Mouse (Mus musculus) kidney, postnatal 25 days (tissue): Measurements from ENCODE around the gene Arsb.

Experiments
- DNase-seq, 2 experiments: peaks; one replicate each; pipeline ENCODE4 v3.0.0; 2021; ENCODE audit warnings: mixed read lengths in 2 of 2

Arsb gene

DNA sequence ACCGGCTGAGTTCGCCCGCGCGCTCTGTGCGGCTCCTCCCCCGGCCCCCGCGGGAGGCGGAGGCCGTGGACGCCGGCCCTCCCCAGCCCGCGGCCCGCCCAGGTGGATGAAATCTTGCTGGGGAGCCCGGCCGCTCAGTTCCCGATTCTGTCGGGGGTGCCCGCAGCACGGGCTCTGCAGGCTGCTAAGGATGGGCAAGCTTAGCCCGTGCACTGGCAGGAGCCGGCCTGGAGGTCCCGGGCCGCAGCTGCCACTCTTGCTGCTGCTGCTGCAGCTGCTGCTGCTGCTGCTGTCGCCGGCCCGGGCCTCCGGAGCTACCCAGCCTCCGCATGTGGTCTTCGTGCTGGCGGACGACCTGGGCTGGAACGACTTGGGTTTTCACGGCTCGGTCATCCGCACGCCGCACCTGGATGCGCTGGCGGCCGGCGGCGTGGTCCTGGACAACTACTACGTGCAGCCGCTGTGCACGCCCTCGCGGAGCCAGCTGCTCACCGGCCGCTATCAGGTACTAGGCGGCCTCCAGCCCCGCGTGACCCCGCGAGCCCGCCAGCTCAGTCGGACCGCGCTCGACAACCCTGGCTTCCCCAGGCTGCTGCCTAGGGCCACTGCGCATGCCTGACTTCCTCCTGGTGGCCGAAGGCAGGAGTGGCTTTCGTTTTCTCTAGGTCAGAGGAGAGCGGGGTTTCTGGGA is at the start of gene Arsb:
Gene Arsb (plus strand): TSS at position 43 of the 691 bp plus-strand sequence.
- DNase-seq, result peak; percentile 90 to 95

DNA sequence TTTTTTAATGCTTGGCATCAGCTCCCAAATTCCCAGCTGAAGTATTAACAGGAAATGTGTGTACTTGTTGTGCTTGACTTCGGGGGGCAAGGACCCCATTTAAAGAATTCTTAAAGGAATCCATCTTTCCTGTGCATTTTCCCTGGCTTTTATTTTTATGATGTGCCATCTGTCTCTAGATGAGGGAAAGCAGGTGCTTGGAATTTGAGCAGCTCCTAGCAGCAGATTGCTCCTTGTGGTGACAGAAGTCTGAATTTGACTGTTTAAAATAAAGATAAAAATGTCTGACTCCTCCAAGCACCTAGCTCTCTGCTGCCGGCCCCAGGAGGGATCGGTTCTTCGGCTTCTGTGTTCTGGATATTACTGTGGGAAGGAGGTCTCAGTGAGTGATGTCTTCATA is 49.5 kb upstream of the Arsb start:
- DNase-seq, result no peak

DNA sequence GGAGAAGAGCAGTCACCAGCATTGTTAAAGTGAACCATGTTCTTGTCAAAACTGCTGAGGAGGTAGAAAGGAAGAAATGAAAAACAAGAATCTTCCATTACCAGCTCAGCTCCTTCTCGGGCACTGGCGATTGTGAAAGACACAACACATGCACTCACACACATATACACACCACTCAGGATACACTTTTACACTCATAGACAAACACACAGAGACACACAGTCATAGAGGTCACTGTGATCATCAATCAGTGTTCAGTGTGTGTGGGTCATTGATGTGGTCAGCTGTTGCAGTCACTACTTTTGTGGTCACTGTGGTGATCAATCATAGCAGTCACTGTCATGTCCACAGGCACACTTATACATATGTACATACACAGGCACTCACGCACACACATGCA is 48.0 kb upstream of the Arsb start:
- no peak for DNase-seq

DNA sequence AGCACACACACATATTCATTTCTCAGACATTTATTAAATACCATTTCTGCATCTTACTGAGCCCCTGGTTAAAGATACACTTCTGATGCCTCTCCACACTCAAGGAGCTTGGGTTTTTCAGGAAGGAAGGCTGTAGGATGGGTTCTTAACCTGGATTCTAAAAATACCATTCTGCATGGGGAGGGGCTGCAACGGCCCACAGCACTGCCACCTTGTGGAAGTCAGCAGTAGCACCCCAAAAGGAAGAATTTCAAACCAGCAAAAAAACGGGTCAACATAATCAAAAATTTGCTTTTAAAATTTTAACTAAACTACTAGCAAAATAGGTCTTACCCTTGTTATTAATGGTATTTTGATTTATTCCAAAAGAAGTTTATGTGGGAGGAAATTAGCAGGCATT is 47.2 kb upstream of the Arsb start:
- no peak for DNase-seq

DNA sequence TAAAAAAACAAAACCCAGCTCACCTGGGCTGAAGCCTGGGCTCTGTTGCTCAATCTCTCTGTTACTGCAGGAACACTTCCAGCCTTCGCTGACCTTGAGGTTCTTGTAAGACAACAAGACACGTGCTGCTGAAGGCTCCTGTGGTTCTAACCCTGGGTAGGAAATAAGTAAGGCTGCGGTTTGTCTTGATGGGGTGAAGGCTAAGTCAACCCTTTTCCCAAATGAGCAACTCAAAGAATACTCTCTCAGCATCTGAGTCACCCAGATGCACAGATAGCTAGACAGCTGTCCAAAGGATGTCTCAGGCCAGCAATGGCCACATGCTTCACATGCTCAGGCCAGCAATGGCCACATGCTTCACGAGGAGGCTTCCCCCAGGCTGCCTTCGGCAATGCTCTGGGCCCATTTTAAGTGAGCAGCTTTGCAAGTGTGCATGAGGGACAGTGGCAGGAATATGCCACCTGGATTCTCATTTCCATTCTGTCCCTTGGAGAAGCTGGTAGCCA is 36.2 kb upstream of the Arsb start:
- no peak for DNase-seq

DNA sequence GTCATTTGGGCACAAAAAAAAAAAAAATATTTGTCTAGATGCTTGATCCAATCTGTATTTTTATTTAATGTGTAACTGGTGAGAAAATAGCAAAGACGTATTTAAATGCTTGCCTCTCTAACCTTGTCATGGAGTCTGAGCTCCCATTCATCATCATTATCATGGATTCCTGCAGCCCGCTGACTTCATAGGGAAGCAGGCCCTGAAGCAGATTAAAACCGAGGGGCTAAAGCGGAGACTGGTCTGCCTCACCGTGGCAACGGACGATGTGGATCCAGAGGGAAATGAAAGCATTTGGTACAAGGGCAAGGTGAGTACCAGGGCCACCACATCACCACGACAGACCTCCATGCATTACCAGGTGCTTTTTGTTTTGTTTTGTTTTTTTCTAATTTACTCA is 27.3 kb upstream of the Arsb start:
- no peak for DNase-seq

DNA sequence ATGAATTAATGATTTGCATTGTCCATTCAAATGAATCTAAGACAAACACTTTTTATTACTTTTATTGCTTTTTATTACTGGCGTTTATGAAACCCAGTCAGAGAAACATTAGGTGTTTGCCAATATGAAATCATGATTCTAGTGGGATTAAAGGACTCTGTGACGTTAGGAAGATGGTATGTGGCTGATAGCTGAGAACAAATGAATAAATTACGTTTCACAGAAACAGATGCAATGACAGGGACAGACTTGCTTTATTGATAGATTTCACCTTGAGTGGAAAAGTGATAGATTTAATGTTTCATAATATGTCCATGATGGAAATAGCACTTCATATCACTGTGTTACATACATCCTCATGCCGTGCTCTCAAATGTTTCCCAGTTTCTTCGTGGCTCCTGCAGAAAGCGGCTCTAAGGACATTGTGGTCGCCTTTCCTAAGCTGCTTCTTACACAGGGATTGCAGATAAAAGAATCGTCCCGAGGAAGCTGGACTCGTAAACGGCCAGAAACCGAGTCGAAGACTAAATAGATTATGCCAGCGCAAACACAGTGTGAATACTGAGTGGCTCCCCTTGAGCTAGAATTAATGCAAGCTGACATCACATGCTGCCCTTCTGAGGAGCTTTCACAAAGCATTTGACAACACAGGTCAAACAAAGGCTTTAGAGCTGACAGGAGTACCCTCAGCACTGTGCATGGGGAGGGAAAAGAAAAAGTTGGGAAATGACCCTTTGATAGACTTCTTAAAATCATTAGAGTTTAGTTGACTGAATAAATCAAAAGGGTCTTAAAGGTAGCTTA is 18.6 kb upstream of the Arsb start:
- no peak for DNase-seq

DNA sequence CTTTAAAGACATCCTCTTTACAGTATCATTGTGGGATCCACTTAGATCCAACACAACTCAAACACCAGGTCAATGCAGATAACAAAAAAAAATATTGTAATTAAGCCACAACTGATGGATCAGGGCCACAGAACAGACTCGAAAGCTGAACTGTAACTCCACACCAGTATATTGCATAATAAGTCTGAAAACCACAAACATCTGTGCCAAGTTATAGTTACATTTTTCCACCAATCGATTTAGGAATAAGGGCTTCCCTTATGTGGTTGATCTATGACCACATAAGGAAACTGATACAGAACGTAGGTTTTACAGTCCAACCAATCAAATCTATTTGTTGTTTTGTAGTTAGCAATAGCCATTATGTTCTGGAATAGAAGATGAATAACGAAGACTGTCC is 16.3 kb upstream of the Arsb start:
- no peak for DNase-seq

DNA sequence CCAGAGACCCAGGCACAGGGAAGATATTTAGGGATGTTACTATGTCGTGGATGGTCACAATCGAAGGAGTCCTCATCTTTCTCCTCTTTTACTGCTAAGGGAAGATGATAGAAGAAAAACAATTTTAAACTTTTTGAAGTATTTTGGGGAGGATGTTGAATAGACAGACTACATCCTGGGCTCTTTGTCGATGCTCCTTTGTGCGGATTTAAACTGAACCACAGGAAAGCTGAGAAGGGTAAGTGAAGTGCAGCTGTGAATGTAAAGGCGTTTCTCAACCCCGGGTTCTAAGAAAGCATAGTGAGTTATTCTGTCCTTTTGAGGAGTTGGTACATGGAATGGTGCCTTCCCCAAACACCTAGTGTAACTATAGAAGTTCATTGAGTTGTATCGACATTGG is 14.8 kb upstream of the Arsb start:
- DNase-seq, result no peak

DNA sequence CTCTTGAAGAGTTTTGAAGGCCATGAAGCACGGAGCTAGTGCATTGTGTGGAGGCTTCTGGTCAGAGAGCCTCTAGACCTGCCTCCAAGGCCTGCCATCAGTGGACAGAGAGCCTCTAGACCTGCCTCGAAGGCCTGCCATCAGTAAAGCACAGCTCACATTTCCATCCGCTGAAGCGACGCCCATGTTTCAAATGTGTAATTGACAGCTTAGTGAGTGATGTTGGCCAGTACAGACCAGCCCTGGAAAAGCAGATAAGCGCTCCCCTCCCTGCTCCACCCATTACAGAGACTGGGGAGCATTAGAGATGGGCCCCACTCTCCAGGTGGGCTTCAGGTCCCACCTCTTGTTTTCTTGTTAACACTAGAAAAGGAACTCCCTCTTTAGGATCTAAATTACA is 13.9 kb upstream of the Arsb start:
- DNase-seq, result no peak

DNA sequence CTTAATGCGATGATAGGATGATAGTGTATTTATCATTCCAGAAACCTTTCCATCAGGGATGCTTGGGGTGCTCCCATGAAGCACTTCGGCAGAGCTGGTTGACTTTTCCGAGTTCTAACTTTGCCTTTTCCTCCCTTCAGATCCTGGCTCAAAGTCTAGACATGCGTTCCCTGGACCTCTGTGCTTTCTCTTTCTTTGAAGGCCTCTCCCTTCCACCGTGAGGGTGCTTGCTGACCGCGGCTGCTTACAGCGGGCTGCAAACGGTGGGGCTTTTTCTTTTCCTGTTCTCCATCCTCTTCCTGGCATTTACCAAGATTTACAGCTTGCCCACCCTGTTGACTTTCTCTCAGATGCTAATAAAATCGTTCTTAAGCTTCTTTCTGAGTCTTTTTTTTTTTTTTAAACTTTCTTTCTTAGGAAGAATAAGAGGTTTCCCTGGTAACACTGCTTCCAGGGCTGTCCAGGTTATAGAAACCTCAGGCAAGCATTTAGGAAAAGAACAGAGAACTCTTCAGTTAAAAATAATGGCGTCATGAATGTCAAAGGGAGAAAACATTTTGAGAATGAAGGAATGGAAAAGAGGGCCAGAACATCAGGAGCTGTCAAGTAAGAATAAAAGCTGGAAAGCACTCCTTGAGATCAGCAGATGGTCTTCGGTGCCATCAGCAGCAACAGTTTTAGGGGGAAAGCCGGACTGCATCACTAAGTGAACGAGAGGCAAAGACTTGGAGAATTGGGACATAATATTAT is 13.1 kb upstream of the Arsb start:
- DNase-seq, result no peak

DNA sequence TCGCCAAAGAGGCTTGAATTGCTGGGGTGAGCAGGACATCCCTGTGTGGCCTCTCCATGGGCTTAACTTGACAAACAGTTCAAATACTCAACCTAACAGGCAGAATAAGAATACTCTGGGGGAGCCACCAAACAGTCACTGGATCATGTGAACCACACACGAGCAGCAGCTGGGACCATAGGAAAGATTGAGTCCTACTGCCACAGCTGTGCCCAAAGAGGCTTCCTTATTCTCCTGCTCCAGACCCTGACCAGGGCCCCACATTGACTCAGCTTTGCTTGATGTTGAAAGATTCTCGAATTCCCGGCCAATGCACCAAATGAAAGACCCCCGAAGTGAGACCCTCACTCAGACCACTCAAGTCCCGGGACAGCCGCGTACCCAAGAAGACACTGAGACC is 9.6 kb upstream of the Arsb start:
- DNase-seq, result no peak

DNA sequence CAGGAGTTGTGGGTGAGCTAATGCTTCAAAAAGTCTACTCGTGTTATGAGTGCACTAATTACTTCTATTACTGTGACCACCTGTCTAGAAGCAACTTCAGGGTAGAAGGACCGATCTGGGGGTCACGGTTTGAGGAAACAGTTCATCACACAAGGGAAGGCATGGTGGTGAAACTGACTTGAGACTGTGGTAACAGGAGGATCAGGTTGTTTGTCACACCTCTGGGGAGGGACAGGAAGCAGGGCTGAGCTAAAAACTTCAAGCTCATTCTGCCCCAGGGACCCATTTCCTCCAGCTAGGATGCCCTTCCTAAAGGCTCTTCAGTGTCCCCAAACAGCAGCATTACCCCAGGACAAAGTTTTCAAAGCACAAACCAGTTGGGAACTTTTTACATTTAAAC is 8.6 kb upstream of the Arsb start:
- no peak for DNase-seq

DNA sequence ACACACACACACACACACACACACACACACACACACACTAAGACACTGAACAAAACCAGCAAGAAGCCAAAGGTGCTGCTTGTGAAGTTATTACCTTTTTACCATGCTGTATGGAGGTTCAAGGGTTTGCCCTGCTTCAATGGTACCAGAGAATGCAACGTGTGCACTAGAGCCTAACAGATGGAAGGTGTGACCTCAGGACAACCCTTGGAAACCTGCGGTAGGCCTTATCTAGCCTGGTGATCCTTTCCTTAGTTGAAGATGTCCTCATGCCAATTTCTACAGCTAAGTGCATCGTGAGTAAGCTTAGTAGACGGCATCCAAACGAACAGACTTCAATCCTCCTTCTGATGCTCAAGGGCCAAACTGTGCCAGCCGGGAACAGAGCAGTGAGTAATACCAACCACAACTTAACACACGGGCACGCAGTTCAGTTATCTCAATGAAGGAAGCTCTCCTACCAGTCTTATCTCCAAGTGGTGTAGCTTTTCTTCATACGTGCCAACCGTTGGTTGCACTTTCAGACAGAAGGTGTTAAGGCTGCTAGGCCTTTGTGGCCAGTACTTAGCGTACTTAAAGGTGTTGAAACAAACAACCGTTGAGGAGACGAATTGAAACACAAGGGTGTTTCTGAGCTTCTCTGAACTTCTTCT is 7.0 kb upstream of the Arsb start:
- no peak for DNase-seq

DNA sequence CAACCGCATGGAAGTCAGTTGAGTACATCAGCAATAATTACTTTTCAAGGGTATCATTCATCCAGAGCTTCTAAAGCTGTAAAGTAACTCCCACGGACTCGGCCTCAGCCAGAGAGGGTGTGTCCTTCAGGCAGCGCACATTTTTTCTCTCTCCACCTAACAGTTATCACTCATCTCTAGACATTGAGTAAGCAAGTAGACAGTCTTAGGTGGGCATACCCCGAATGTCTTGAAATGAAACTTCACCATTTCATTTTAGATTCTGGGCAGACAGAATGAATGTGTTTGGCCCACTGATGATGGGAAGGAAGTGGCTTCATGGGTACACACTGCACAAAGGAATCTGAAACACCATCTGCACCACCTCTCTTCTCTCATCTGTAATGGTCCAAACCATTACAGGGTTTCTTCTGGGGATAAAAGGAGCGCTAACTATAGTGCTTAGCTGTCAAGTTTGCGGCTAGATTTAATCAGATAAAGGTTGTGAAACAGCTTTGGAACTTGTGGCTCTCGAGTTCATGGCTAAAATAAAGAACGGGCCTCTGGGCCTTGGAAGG is 321 bp upstream of the Arsb start:
- no peak for DNase-seq

DNA sequence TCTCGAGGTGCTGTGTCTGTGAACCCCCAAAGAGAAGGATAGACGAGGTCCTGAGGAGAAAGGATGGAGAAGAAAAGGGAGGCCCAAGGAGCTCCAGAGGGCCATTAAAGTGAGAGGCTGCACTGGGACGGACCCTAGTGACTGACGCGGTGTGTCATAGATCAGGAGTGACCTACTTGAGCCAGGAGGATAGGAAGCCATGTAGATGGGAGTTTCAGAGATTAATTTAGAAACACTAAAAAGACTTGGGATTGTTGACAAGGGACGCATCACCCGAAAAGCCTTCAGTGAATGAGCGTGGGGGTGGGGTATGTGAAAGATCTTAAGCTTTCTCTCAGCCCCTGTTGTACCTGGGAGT is 828 bp downstream of the Arsb start:
- no peak for DNase-seq

DNA sequence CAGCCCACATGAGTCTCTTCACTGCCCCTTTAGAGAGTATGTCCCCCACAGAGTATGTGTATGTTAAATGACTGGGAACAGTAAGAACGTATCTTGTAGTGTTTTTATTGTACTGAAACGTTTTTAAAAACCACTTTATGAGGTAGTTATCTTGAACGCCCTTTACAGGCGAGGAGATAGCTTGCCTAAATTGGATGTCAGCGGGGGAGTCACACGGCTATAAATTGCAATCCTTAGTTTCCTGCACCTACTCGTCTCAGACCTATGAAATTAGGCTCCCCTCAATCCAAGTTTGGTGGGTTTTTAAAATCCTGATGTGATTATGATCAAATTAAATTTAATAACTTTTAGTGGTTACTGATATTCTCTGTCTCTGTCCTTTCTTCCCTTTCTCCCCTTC is 1.4 kb downstream of the Arsb start:
- DNase-seq, result no peak

DNA sequence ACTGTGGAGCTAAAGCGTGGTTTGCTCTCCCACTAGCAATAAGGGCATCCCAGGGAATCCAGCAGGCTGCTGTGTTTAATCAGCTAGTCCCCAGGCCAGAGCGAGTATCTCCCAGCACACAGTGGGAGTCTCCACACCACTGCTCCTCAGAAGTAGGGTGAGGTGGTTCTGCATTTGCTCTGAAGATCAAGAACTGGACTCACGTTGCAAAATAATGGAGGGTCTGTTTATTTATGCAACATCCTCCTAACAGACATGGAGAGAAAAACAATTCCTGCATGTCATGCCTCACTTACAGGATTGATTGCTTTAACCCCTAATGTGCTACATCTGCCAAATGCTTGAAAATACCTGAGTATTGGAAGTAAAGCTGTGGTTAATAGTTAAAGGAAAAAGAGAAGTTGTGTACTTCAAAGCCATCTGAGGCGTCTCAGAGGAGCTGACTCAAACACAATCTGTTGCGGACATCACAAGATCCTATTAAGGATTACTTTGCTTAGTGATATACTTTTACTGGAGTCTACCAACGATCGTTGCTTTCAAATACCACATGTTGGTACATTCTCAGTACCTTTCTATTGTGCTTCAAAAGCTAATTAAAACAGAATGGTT is 2.4 kb downstream of the Arsb start:
- peak in 1 of 2 experiments; percentile 18 for DNase-seq

DNA sequence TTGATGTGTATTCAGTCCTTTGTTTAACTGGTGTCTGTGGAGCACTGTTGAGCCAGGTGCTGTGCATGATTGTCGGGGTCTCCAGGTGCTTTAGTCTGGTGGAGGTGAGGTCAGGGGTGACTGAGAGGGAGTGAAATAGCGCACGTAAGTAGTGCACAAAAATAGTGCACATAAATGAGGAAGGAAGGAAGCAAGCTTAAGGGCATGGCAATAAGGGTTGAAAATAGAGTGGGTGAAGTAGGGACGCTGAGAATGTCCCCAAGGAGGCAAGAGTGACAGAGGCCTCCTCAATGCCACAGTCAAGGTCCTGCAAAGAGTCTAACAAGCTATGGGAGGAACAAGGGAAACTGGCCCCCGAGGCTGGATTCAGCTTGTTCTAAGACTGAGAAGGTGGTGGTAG is 11.4 kb downstream of the Arsb start:
- DNase-seq, result no peak

DNA sequence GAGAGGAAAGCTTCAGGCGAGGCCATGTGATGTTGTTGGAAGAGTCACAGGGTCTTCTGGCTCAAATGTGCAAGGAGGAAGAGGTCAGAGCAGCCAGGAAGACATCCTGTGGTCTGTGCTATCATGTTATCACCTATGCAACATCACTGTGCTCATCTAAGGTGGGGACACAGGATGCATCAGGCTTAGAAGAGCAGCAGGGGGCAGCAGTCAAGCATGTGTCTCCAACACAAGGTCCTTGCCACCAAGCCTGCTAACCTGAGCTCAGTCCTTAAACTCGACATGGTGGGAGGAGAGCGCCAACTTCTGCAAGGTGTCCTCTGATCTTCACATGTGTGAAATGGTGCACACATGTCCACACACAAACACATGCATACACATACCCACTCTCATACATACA is 13.9 kb downstream of the Arsb start:
- DNase-seq, result peak in 1 of 2 experiments; percentile 12

DNA sequence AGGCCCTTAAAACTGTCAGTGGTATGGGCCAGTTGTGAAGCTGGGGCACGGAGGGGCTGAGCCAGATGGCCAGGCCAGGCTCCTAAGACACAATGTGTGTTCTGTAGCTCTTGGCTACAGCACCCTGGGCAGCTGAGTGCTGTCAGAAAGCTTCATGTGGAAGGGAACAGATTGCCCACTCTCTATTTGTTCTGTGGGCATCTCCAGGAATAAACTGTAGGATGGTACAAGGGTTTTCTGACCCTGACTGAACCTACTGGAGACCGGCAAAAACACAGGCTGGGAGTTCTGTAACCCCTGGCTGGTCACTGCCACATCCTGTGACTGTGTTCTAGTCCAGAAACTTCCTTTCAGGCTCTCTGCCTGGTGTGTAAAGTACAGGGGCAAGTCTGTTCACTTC is 14.6 kb downstream of the Arsb start:
- DNase-seq, result no peak

DNA sequence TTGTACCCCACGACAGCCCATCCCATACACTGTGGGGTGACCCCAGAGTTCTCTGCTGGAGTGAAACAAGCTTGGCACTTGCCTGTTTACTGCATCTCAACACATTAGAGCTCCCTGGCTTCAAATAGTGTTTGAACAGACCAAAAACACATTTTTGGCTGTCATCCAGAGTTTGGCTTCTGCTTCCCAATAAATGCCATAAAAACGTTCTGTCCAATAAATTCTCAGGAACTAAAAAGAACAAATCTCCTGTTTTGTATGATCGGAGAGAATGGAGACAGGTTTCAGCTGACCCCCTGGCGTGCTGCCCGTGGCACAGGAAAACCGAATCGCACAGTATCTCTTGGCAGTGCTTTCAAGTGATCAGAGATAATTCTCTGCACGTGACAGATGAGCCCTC is 16.2 kb downstream of the Arsb start:
- peak; percentile 40 to 51 for DNase-seq
